Mouse (Mus musculus) midbrain, embryonic 15.5 days (tissue): ENCODE results near the gene Fryl. TPM values are rescaled to one million over a fixed set of nuclear protein-coding genes. Genes with fewer than 3 reads are reported as not detected.
A peak's percentile ranks its signal among the peaks of the same experiment; 100 is the strongest.

Experiments used
- ATAC-seq: fragments of 200-750 bp; cut with Nextera tagmentation; replicated peaks from 2 replicates; pipeline ENCODE4 v1.8.0; 2017; ENCODE audit warnings: moderate TSS enrichment
- H3K27ac ChIP-seq: fragments of 300-500 bp; sonication (generic); 2 replicates; pipeline ENCODE4 v1.5.1; 2015; ENCODE audit warnings: mild to moderate bottlenecking, inconsistent platforms
- H3K27me3 ChIP-seq: fragments of 300-500 bp; sonication (generic); replicated peaks from 2 replicates; pipeline ENCODE4 v1.6.1; 2015; ENCODE audit warnings: inconsistent platforms
- H3K36me3 ChIP-seq: fragments of 300-500 bp; sonication (generic); replicated peaks from 2 replicates; pipeline ENCODE4 v1.6.1; 2015; ENCODE audit warnings: inconsistent platforms
- H3K4me1 ChIP-seq: fragments of 300-500 bp; sonication (generic); 2 replicates; pipeline ENCODE4 v1.6.1; 2015; ENCODE audit warnings: inconsistent platforms
- H3K4me2 ChIP-seq: fragments of 300-500 bp; sonication (generic); 2 replicates; pipeline ENCODE4 v1.6.1; 2015; ENCODE audit warnings: inconsistent platforms, mild to moderate bottlenecking, moderate library complexity
- H3K4me3 ChIP-seq: fragments of 300-500 bp; sonication (generic); 2 replicates; pipeline ENCODE4 v1.5.1; 2015; ENCODE audit warnings: mild to moderate bottlenecking, inconsistent platforms
- H3K9ac ChIP-seq: fragments of 300-500 bp; sonication (generic); 2 replicates; pipeline ENCODE4 v1.6.1; 2015; ENCODE audit warnings: mild to moderate bottlenecking, inconsistent platforms
- H3K9me3 ChIP-seq: fragments of 300-500 bp; sonication (generic); 2 replicates; pipeline ENCODE4 v1.6.1; 2016; ENCODE audit warnings: inconsistent platforms
- WGBS: fragments of 180-500 bp; shearing (Covaris S2); methylation state at CpG from one replicate; pipeline ENCODE4 v1.1.7; 2015; ENCODE audit warnings: mixed read lengths; 5-methylcytosine and 5-hydroxymethylcytosine counted together
- polyA plus RNA-seq: library from polyadenylated mRNA; unstranded; fragments of >200 nt; fragmentation: Nextera tagmentation; extraction: Ambion mirVana; gene quantifications from 2 replicates; pipeline ENCODE4 v1.2.1, GENCODE M21; 2015

Gene Fryl
- polyA plus RNA-seq, 1 experiment from 2014 or later: 47.5 TPM

GRCm38 (mm10) chr5:73135959-73136358, 120.5 kb downstream of the Fryl start:
- H3K4me3 ChIP-seq: no peak overlapping the region
- no peak overlapping the region for H3K27ac ChIP-seq
- H3K36me3 ChIP-seq: no peaks in the 10 kb centered on the region
- no peaks in the 10 kb centered on the region for H3K27me3 ChIP-seq
- H3K4me2 ChIP-seq: no peak overlapping the region
- 88% methylated on average over 2 of the region's 2 CpGs for WGBS
- no peak overlapping the region for H3K9ac ChIP-seq
- H3K4me1 ChIP-seq: no peaks in the 10 kb centered on the region
- H3K9me3 ChIP-seq: no peaks in the 10 kb centered on the region
- no peak for ATAC-seq

DNA sequence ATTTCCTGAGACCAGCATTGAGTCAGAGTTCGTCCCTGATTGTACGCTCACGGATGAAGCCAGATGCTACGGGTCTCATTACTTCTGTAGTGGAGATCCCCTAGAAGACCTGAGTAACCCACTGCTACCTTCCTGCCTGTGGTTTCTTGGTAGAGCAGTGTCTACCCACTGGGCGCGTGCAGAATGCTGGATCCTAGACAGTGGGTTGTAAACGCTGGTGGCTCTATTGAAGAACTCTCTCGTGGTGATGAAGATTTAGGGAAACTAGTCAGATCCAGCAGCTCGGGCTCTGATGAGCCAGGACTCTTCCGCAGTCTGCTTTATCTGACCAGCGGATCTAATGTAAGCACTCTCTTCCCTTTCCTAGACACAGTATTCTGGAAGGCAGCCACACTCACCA, 121.3 kb downstream of the Fryl start:
- no peak for ATAC-seq
- Histone ChIP-seq H3K4me2 (no peak overlapping the region), H3K27me3 (no peaks in the 10 kb centered on the region), H3K4me1 (no peaks in the 10 kb centered on the region), H3K4me3 (no peak overlapping the region), H3K9me3 (no peaks in the 10 kb centered on the region), H3K9ac (no peak overlapping the region), H3K27ac (no peak overlapping the region), H3K36me3 (no peaks in the 10 kb centered on the region)
- WGBS: 92% methylated on average over 11 of the region's 11 CpGs

DNA sequence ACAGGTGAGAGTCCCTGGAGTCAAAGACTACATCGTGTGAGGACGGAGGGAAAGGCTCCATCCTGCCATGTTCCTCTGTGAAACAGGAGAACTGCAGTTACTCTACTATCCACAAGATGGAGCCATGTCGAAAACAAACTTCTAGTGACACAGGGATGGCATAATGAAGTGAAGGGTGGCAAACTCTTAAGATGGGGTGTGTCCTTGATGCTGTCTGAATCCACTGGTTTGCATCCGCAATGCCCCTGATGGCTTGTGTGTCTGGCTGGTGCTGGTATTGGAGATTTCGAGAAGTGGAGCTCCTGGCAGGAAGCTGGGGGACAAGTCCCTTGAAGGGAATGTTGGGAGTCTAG, 122.6 kb downstream of the Fryl start:
- Histone ChIP-seq H3K9ac (no peak overlapping the region), H3K9me3 (no peaks in the 10 kb centered on the region), H3K4me2 (no peak overlapping the region), H3K27me3 (no peaks in the 10 kb centered on the region), H3K36me3 (no peaks in the 10 kb centered on the region), H3K4me1 (0 out of 2 replicates have a peak, but pooled peaks cover 2% of the 10 kb centered on the region), H3K4me3 (no peak overlapping the region), H3K27ac (no peak overlapping the region)
- ATAC-seq: 0 out of 2 replicates have a peak, but pooled peaks have one; percentile 20
- WGBS: 32% methylated on average over 5 of the region's 5 CpGs

- WGBS: 93% methylated on average over 29 of the region's 29 CpGs
- no peaks in the 10 kb centered on the region for H3K36me3 ChIP-seq
- 0 out of 2 replicates have a peak, but pooled peaks have one; percentile 22 for ATAC-seq
Measured at GRCm38 (mm10) chr5:73132998-73133832, 123.2 kb downstream of the Fryl start.

DNA sequence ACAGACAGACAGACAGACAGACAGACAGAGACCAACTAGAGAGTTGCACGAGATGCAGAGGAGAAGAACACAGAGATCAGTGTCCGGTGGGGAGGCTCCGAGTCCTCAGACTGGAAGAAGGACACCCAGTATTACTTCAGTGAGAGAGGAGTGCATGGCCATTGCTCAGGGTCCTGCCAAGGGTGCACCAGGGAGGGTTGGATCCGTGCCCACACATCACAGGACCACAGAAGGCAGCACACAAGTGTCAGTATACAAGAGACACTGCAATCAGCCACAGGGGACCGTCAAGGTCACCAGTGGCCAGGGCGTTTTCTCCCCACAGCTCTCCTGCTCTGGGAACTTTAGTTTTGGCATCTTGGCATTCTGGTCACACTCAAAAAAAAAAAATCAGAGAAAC, 125.4 kb downstream of the Fryl start:
- H3K4me2 ChIP-seq: no peak overlapping the region
- no peak overlapping the region for H3K4me3 ChIP-seq
- H3K9ac ChIP-seq: no peak overlapping the region
- ATAC-seq: no peak
- H3K36me3 ChIP-seq: no peaks in the 10 kb centered on the region
- H3K27me3 ChIP-seq: no peaks in the 10 kb centered on the region
- no peak overlapping the region for H3K27ac ChIP-seq
- WGBS: 88% methylated on average over 6 of the region's 6 CpGs
- H3K9me3 ChIP-seq: no peaks in the 10 kb centered on the region
- 0 out of 2 replicates have a peak, but pooled peaks cover 2% of the 10 kb centered on the region for H3K4me1 ChIP-seq

More at GRCm38 (mm10) chr5:73132998-73133832, 123.2 kb downstream of the Fryl start:
- Histone ChIP-seq H3K4me1 (0 out of 2 replicates have a peak, but pooled peaks cover 2% of the 10 kb centered on the region), H3K4me2 (no peak overlapping the region), H3K9ac (no peak overlapping the region), H3K27me3 (no peaks in the 10 kb centered on the region), H3K9me3 (no peaks in the 10 kb centered on the region), H3K4me3 (no peak overlapping the region), H3K27ac (no peak overlapping the region)

- Histone ChIP-seq H3K27me3 (no peaks in the 10 kb centered on the region), H3K27ac (no peak overlapping the region), H3K4me1 (0 out of 2 replicates have a peak, but pooled peaks cover 2% of the 10 kb centered on the region), H3K9me3 (no peaks in the 10 kb centered on the region), H3K4me2 (no peak overlapping the region), H3K4me3 (no peak overlapping the region), H3K9ac (no peak overlapping the region), H3K36me3 (no peaks in the 10 kb centered on the region)
- peak; percentile 61 for ATAC-seq
- 36% methylated on average over 5 of the region's 5 CpGs for WGBS
Measured at GRCm38 (mm10) chr5:73129871-73130270, 126.5 kb downstream of the Fryl start.

DNA sequence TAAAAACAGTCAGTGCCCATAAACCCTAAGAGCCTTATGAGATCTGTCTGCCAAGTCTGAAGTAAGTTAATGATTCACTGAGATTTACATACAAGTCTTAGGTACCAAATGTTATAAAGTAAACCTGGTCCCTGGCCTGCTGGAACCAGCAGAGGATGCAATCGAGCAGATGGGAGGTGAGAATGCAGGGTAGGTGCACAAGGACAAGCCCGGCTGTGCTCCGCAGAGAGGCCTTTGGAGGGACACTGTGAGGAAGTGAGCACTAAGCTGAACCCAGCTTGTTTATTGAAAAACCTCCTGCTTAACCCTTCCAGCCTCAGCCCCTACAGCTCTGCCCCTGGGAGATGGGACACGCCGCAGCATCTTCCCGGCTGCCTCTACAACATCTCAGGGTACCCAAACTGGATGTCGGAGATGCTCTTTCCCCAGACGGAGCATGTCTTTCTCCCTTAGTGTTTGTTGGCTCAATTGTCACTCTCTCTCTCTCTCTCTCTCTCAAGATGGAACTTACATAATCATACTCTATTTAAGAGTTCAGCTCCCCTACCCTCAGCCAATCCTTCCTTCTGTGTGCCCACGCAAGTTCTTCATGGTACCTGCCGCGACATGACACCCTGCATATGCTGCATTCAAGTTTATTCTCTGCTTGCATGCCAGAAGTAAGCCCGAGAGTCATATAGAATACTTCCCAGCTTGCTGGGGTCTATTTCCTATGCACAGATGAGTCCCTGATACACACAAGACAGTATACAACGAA, 136.3 kb downstream of the Fryl start:
- Histone ChIP-seq H3K4me1 (no peaks in the 10 kb centered on the region), H3K9me3 (no peaks in the 10 kb centered on the region), H3K4me3 (no peak overlapping the region), H3K27ac (no peak overlapping the region), H3K9ac (no peak overlapping the region), H3K4me2 (no peak overlapping the region), H3K36me3 (peaks cover 10% of the 10 kb centered on the region; the same call in 1 of the 2 replicates), H3K27me3 (no peaks in the 10 kb centered on the region)
- 93% methylated on average over 13 of the region's 13 CpGs for WGBS
- ATAC-seq: no peak

- Histone ChIP-seq H3K36me3 (peaks cover 12% of the 10 kb centered on the region; the same call in 1 of the 2 replicates), H3K4me1 (no peaks in the 10 kb centered on the region), H3K27me3 (no peaks in the 10 kb centered on the region), H3K9ac (no peak overlapping the region), H3K4me2 (no peak overlapping the region), H3K27ac (no peak overlapping the region), H3K9me3 (no peaks in the 10 kb centered on the region), H3K4me3 (no peak overlapping the region)
- 96% methylated on average over 5 of the region's 5 CpGs for WGBS
- ATAC-seq: no peak
Measured at GRCm38 (mm10) chr5:73119524-73119923, 136.9 kb downstream of the Fryl start.

- Histone ChIP-seq H3K27ac (no peak overlapping the region), H3K4me1 (no peaks in the 10 kb centered on the region), H3K4me3 (no peak overlapping the region), H3K9ac (no peak overlapping the region), H3K4me2 (no peak overlapping the region), H3K36me3 (peaks cover 12% of the 10 kb centered on the region; the same call in 1 of the 2 replicates), H3K9me3 (no peaks in the 10 kb centered on the region), H3K27me3 (no peaks in the 10 kb centered on the region)
- no peak for ATAC-seq
- WGBS: 92% methylated on average over 14 of the region's 14 CpGs
Measured at GRCm38 (mm10) chr5:73118786-73119185, 137.6 kb downstream of the Fryl start.

GRCm38 (mm10) chr5:73114878-73115277, 141.5 kb downstream of the Fryl start:
- Histone ChIP-seq H3K4me2 (no peak overlapping the region), H3K9me3 (no peaks in the 10 kb centered on the region), H3K4me3 (no peak overlapping the region), H3K4me1 (no peaks in the 10 kb centered on the region), H3K36me3 (peaks cover 16% of the 10 kb centered on the region; the same call in 1 of the 2 replicates), H3K27ac (no peak overlapping the region), H3K27me3 (no peaks in the 10 kb centered on the region), H3K9ac (no peak overlapping the region)
- no peak for ATAC-seq
- WGBS: 91% methylated on average over 4 of the region's 4 CpGs

GRCm38 (mm10) chr5:73112331-73112730, 144.1 kb downstream of the Fryl start:
- Histone ChIP-seq H3K4me3 (no peak overlapping the region), H3K9ac (no peak overlapping the region), H3K4me2 (no peak overlapping the region), H3K27me3 (no peaks in the 10 kb centered on the region), H3K27ac (no peak overlapping the region), H3K4me1 (no peaks in the 10 kb centered on the region), H3K36me3 (peaks cover 18% of the 10 kb centered on the region; the same call in 1 of the 2 replicates), H3K9me3 (no peaks in the 10 kb centered on the region)
- WGBS: 81% methylated on average over 13 of the region's 13 CpGs
- no peak for ATAC-seq

- WGBS: 92% methylated on average over 7 of the region's 7 CpGs
- H3K9me3 ChIP-seq: no peaks in the 10 kb centered on the region
Measured at GRCm38 (mm10) chr5:73103657-73104056, 152.8 kb downstream of the Fryl start.

More at GRCm38 (mm10) chr5:73103657-73104056, 152.8 kb downstream of the Fryl start:
- Histone ChIP-seq H3K4me3 (no peak overlapping the region), H3K4me2 (no peak overlapping the region), H3K27ac (no peak overlapping the region), H3K27me3 (no peaks in the 10 kb centered on the region), H3K36me3 (peaks cover 9% of the 10 kb centered on the region; the same call in 1 of the 2 replicates), H3K4me1 (no peaks in the 10 kb centered on the region), H3K9ac (no peak overlapping the region)
- no peak for ATAC-seq
